18 mouse cellular contexts compared by ENCODE assay signal in the genomic region with DNA sequence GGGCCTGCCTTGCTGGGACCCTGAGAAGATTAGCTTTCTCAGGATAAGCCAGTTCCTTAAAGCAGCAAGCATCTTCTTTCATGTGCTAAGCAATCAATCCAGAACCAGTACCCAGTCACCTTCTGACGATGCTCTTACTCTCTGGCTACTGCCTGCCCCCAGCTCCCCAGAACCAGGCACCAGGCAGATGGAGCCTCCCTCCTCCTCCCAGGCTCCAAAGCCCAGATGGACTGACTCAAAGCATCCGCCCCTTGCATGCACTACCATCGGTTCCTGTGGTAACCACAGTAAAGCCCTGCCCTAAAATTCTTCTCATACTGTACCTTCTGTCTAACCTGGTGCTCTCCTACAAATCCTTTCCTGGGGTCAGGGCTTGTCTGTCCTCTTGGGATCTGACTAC.
DNase-seq lines count a peak whose midpoint lies in the region; ATAC-seq and TF ChIP-seq lines count a peak whose summit lies in the region.
"Had no signal": no experiment of that assay in that cellular context is flagged by ENCODE, and none has a peak within 500 bp of the region (broad histone marks: within the 10 kb centered on the region; RNA-seq: fewer than 3 reads in every experiment).

No protein-coding gene starts in this region.

- H3K27ac ChIP-seq in hindbrain, embryonic 16.5 days (ENCODE audit: low read depth, low read length) = no peak overlapping the region
- no peak overlapping the region for H3K27ac ChIP-seq in heart, adult 2 months
- H3K27ac ChIP-seq: embryonic facial prominence, embryonic 15.5 days; forebrain, embryonic 10.5 days; heart, embryonic 15.5 days; liver, embryonic 13.5 days had no signal

- peak; percentile 78 for ATAC-seq in frontal cortex, adult (ENCODE audit: low TSS enrichment)
- no peak for ATAC-seq in hindbrain, embryonic 16.5 days

- H3K4me3 ChIP-seq in hindbrain, embryonic 16.5 days (ENCODE audit: low read length) = no peak overlapping the region
- H3K4me3 ChIP-seq in heart, adult 2 months = no peak overlapping the region
- H3K4me3 ChIP-seq: embryonic facial prominence, embryonic 15.5 days; forebrain, embryonic 10.5 days; heart, embryonic 15.5 days; liver, embryonic 13.5 days; megakaryocyte, embryonic 14.5 days had no signal

- no peak overlapping the region for H3K9ac ChIP-seq in hindbrain, embryonic 16.5 days (ENCODE audit: low read depth, low read length)
- no peak overlapping the region for H3K9ac ChIP-seq in heart, adult 2 months (ENCODE audit: low read depth, low read length)
- H3K9ac ChIP-seq: embryonic facial prominence, embryonic 15.5 days; heart, embryonic 15.5 days; liver, embryonic 13.5 days had no signal

- intact Hi-C loops in left cerebral cortex, postnatal 36 days (cut with DNase I) = no loop called here
- intact Hi-C loops in heart, adult 2 months (cut with DNase I) = no loop called here

- H3K9me3 ChIP-seq in hindbrain, embryonic 16.5 days (ENCODE audit: control insufficient read depth, low read length) = no peaks in the 10 kb centered on the region
- H3K9me3 ChIP-seq: embryonic facial prominence, embryonic 15.5 days; forebrain, embryonic 10.5 days; heart, embryonic 15.5 days; liver, embryonic 13.5 days; megakaryocyte, embryonic 14.5 days had no signal

- no peaks in the 10 kb centered on the region for H3K36me3 ChIP-seq in hindbrain, embryonic 16.5 days (ENCODE audit: control insufficient read depth, insufficient read depth, low read length)
- H3K36me3 ChIP-seq in heart, adult 2 months (ENCODE audit: control insufficient read depth, insufficient read depth, low read length) = no peaks in the 10 kb centered on the region
- H3K36me3 ChIP-seq: embryonic facial prominence, embryonic 15.5 days; forebrain, embryonic 10.5 days; heart, embryonic 15.5 days; liver, embryonic 13.5 days had no signal

- H3K4me2 ChIP-seq in hindbrain, embryonic 16.5 days (ENCODE audit: low read length) = no peak overlapping the region
- H3K4me2 ChIP-seq: embryonic facial prominence, embryonic 15.5 days; heart, embryonic 15.5 days; liver, embryonic 13.5 days had no signal

- TF ChIP-seq POLR2A in heart, adult 2 months (IDR thresholded peaks at IDR 0.05; ENCODE audit: insufficient read depth, low read depth, low read length) = no peak

- no peaks in the 10 kb centered on the region for H3K79me2 ChIP-seq in heart, adult 2 months (replicated peaks; ENCODE audit: control insufficient read depth, insufficient read depth, low read length)

- no peaks in the 10 kb centered on the region for H3K27me3 ChIP-seq in hindbrain, embryonic 16.5 days (replicated peaks; ENCODE audit: control insufficient read depth, insufficient read depth, low read length)
- no peaks in the 10 kb centered on the region for H3K27me3 ChIP-seq in heart, adult 2 months (ENCODE audit: control insufficient read depth, insufficient read depth, low read length)
- H3K27me3 ChIP-seq: embryonic facial prominence, embryonic 15.5 days; heart, embryonic 15.5 days; liver, embryonic 13.5 days; megakaryocyte, embryonic 14.5 days had no signal

- no peak for TF ChIP-seq EP300 in heart, adult 2 months (IDR thresholded peaks at IDR 0.05; ENCODE audit: insufficient read depth, low read depth, low read length)

- TF ChIP-seq CTCF in heart, adult 2 months (IDR thresholded peaks at IDR 0.05) = no peak

- no peak for DNase-seq in frontal cortex, postnatal 25 days (ENCODE audit: low spot score in 2 of 2)
- DNase-seq in right cerebral cortex, adult 18-20 months = peak; percentile 46
- no peak for DNase-seq in right cerebral cortex, postnatal 4 days
- DNase-seq in left cerebral cortex, postnatal 36 days (ENCODE audit: low spot score in 2 of 2) = peak; percentile 26 to 50
- no peak for DNase-seq in heart, adult 8-10 months (ENCODE audit: low spot score)
- no peak for DNase-seq in heart, adult 2 months
- DNase-seq: adrenal gland, postnatal 14 days; cerebellum, adult 9-10 months; kidney, adult 2 months; kidney, postnatal 36 days; liver, embryonic 13.5 days; lung, postnatal 10 days had no signal

- H3K4me1 ChIP-seq in hindbrain, embryonic 16.5 days (ENCODE audit: control insufficient read depth, insufficient read depth, low read depth, low read length) = no peaks in the 10 kb centered on the region
- H3K4me1 ChIP-seq in heart, adult 2 months (ENCODE audit: control insufficient read depth, insufficient read depth, low read length) = no peaks in the 10 kb centered on the region
- H3K4me1 ChIP-seq: heart, embryonic 15.5 days; liver, embryonic 13.5 days had no signal

- 54% methylated on average over 3 of the region's 3 CpGs for WGBS in hindbrain, embryonic 16.5 days
- 69% methylated on average over 3 of the region's 3 CpGs for WGBS in heart, adult 2 months

Comparison
In these comparisons a context has a peak if more than half of its experiments do, and no peak if none do; other contexts are left out.
1. DNase-seq: peak in right cerebral cortex, adult 18-20 months (single experiment) and left cerebral cortex, postnatal 36 days (2 of 2); none in frontal cortex, postnatal 25 days (0 of 2), right cerebral cortex, postnatal 4 days (single experiment), heart, adult 8-10 months (single experiment) and heart, adult 2 months (0 of 2).